Mouse (Mus musculus) testis, adult 2 months (tissue): Measurements from ENCODE around the gene Calhm5.

ENCODE experiments used
- CTCF ChIP-seq: fragments of 200-500 bp; IDR thresholded peaks from 2 replicates; pipeline ENCODE4 v1.5.1; 2012; ENCODE audit warnings: low read depth, mild to moderate bottlenecking, inconsistent platforms, low read length, moderate library complexity; ENCODE audit not compliant: control insufficient read depth, insufficient read depth, insufficient replicate concordance
- POLR2A ChIP-seq: fragments of 200-500 bp; IDR thresholded peaks from 2 replicates; pipeline ENCODE4 v1.6.1; 2012; ENCODE audit warnings: low read depth, mild to moderate bottlenecking, inconsistent platforms, low read length, moderate library complexity; ENCODE audit not compliant: control insufficient read depth

DNA sequence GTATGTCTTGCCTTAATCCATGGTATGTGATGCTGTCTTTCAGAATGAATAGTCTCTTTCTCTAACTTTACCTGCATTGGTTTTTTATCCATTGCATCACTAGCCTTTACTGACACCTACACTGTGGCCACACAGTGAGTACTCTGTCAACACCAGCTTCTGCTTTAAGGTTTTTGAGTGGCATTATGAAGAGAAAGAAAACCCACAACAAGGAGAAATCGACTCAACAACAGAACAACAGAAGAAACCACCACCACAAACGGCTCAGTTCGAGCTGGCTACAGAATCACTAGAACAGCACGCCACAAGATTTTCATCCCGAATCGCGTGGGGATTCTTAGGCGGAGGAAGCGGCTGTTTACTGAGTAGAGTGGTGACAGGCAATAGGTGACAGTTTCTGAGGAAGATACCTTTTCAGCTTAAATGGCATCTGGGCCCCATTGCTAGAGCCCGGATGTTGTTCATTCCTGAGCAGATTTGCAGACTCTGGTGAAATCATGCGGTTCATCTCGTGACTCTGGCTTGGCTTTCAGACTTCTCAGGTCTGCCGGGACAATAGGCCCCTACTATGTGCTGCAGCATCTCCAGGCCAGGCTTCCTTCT is 14.6 kb upstream of the Calhm5 start:
- TF ChIP-seq CTCF, result no peak
- no peak for TF ChIP-seq POLR2A
